ENCODE assay signal across 14 mouse cellular contexts in the genomic region with DNA sequence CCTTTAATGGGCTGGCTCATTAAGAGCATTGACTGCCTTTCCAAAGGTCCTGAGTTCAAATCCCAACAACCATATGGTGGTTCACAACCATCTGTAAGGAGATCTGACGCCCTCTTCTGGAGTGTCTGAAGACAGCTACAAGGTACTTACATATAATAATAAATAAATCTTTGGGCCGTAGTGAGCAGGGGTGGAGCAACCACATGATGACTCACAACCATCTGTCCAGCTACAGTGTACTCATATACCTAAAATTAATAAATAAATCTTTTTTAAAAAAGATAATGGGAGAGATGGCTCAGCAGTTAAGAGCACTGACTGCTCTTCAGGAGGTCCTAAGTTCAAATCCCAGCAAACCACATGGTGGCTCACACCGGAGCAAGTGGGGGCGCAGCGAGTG. TPM values are rescaled to one million over a fixed set of nuclear protein-coding genes. Genes with fewer than 3 reads are reported as not detected.
"Had no signal": no experiment of that assay in that cellular context is flagged by ENCODE, and none has a peak within 500 bp of the region (broad histone marks: within the 10 kb centered on the region; RNA-seq: fewer than 3 reads in every experiment).

No protein-coding gene starts in this region.

- DNase-seq: right cerebral cortex, adult 18-20 months; right cerebral cortex, postnatal 14 days; right cerebral cortex, postnatal 25 days; right cerebral cortex, postnatal 4 days; spleen, adult 18-20 months; thymus, adult 18-20 months; thymus, adult 2 months; thymus, postnatal 14 days; thymus, postnatal 36 days had no signal

- H3K4me3 ChIP-seq: neural tube, embryonic 13.5 days; neural tube, embryonic 15.5 days; stomach, embryonic 15.5 days had no signal

- H3K4me2 ChIP-seq: neural tube, embryonic 13.5 days; neural tube, embryonic 15.5 days; stomach, embryonic 15.5 days had no signal

- H3K9ac ChIP-seq: neural tube, embryonic 13.5 days; neural tube, embryonic 15.5 days; stomach, embryonic 15.5 days had no signal

- H3K9me3 ChIP-seq: neural tube, embryonic 13.5 days; neural tube, embryonic 15.5 days; stomach, embryonic 15.5 days had no signal

- H3K27ac ChIP-seq: neural tube, embryonic 13.5 days; neural tube, embryonic 15.5 days; stomach, embryonic 15.5 days; stomach, postnatal 0 days had no signal

- H3K4me1 ChIP-seq: stomach, embryonic 15.5 days had no signal

- H3K36me3 ChIP-seq: neural tube, embryonic 13.5 days; neural tube, embryonic 15.5 days; stomach, embryonic 15.5 days had no signal

RNA-seq across cellular contexts. Expression of a gene that starts 35.9 kb away (rescaled TPM):
- total RNA-seq: neutrophil, adult 5-6 weeks had no signal
